Mouse (Mus musculus) heart, embryonic 12.5 days (tissue): ENCODE data around the gene Tcp11. TPM values are rescaled to one million over a fixed set of nuclear protein-coding genes. Genes with fewer than 3 reads are reported as not detected.

ENCODE experiments used
- ATAC-seq: fragments of 200-750 bp; cut with Nextera tagmentation; 2 replicates; pipeline ENCODE4 v1.8.0; 2017; ENCODE audit warnings: moderate TSS enrichment, moderate library complexity; ENCODE audit not compliant: insufficient number of reproducible peaks, low FRiP score
- H3K27ac ChIP-seq: fragments of 300-500 bp; sonication (generic); 2 replicates; pipeline ENCODE4 v1.5.1; 2016; ENCODE audit warnings: mild to moderate bottlenecking, moderate library complexity; ENCODE audit not compliant: poor library complexity, severe bottlenecking
- H3K27me3 ChIP-seq: fragments of 300-500 bp; sonication (generic); replicated peaks from 2 replicates; pipeline ENCODE4 v1.6.1; 2016; ENCODE audit warnings: mild to moderate bottlenecking, moderate library complexity
- H3K36me3 ChIP-seq: fragments of 300-500 bp; sonication (generic); 2 replicates; pipeline ENCODE4 v1.6.1; 2016; ENCODE audit warnings: mild to moderate bottlenecking, moderate library complexity
- H3K4me1 ChIP-seq: fragments of 300-500 bp; sonication (generic); replicated peaks from 2 replicates; pipeline ENCODE4 v1.6.1; 2016; ENCODE audit warnings: mild to moderate bottlenecking
- H3K4me2 ChIP-seq: fragments of 300-500 bp; sonication (generic); 2 replicates; pipeline ENCODE4 v1.6.1; 2016; ENCODE audit warnings: mild to moderate bottlenecking, moderate library complexity
- H3K4me3 ChIP-seq: fragments of 300-500 bp; sonication (generic); 2 replicates; pipeline ENCODE4 v1.5.1; 2016; ENCODE audit warnings: mild to moderate bottlenecking
- H3K9ac ChIP-seq: fragments of 300-500 bp; sonication (generic); 2 replicates; pipeline ENCODE4 v1.6.1; 2016; ENCODE audit warnings: mild to moderate bottlenecking, moderate library complexity
- H3K9me3 ChIP-seq: fragments of 300-500 bp; sonication (generic); replicated peaks from 2 replicates; pipeline ENCODE4 v1.6.1; 2016; ENCODE audit warnings: mild to moderate bottlenecking, moderate library complexity
- WGBS: fragments of 180-500 bp; shearing (Covaris S2); methylation state at CpG from one replicate; pipeline ENCODE4 v1.1.7; 2016; 5-methylcytosine and 5-hydroxymethylcytosine counted together
- polyA plus RNA-seq: library from polyadenylated mRNA; unstranded; fragments of >200 nt; fragmentation: Nextera tagmentation; extraction: Ambion mirVana; gene quantifications from 2 replicates; pipeline ENCODE4 v1.2.1, GENCODE M21; 2016

Gene Tcp11
- polyA plus RNA-seq: 0.23 and 1.1 TPM in 2 replicates

GRCm38 (mm10) chr17:28080045-28080816 lies at the start of gene Tcp11:
TSS of gene Tcp11 (minus strand) at chr17:28080639.
- Histone ChIP-seq H3K9me3 (no peaks in the 10 kb centered on the region), H3K27ac (no peak within 1 kb of the TSS), H3K27me3 (peaks cover 16% of the 10 kb centered on the region), H3K4me1 (peaks cover 9% of the 10 kb centered on the region; the same call in 1 of the 2 replicates), H3K9ac (peak within 1 kb of the TSS; percentile 71), H3K4me3 (peak within 1 kb of the TSS; percentile 60), H3K36me3 (no peaks in the 10 kb centered on the region), H3K4me2 (peak within 1 kb of the TSS; percentile 97)
- 2% methylated on average over 57 of the region's 57 CpGs for WGBS
- peak; percentile 81 for ATAC-seq

- H3K4me3 ChIP-seq: no peak overlapping the region
- no peaks in the 10 kb centered on the region for H3K4me1 ChIP-seq
- WGBS: 82% methylated on average over 5 of the region's 5 CpGs
- no peak for ATAC-seq
- no peak overlapping the region for H3K27ac ChIP-seq
- no peaks in the 10 kb centered on the region for H3K36me3 ChIP-seq
- H3K27me3 ChIP-seq: peaks cover 16% of the 10 kb centered on the region
- no peaks in the 10 kb centered on the region for H3K9me3 ChIP-seq
- no peak overlapping the region for H3K4me2 ChIP-seq
- no peak overlapping the region for H3K9ac ChIP-seq
These were observed 49.4 kb upstream of the Tcp11 start for GRCm38 (mm10) chr17:28129796-28130195.

GRCm38 (mm10) chr17:28124368-28124767 lies 43.9 kb upstream of the Tcp11 start:
- H3K27me3 ChIP-seq: peaks cover 8% of the 10 kb centered on the region; the same call in 1 of the 2 replicates
- 59% methylated on average over 8 of the region's 8 CpGs for WGBS
- H3K9me3 ChIP-seq: 0 out of 2 replicates have a peak, but pooled peaks cover 3% of the 10 kb centered on the region
- H3K4me3 ChIP-seq: no peak overlapping the region
- no peak overlapping the region for H3K27ac ChIP-seq
- ATAC-seq: no peak
- no peak overlapping the region for H3K9ac ChIP-seq
- H3K4me1 ChIP-seq: no peaks in the 10 kb centered on the region
- no peak overlapping the region for H3K4me2 ChIP-seq
- H3K36me3 ChIP-seq: no peaks in the 10 kb centered on the region

GRCm38 (mm10) chr17:28123627-28124026 lies 43.2 kb upstream of the Tcp11 start:
- Histone ChIP-seq H3K4me2 (no peak overlapping the region), H3K4me3 (no peak overlapping the region), H3K4me1 (no peaks in the 10 kb centered on the region), H3K9ac (no peak overlapping the region), H3K27me3 (peaks cover 8% of the 10 kb centered on the region; the same call in 1 of the 2 replicates), H3K36me3 (no peaks in the 10 kb centered on the region), H3K9me3 (0 out of 2 replicates have a peak, but pooled peaks cover 3% of the 10 kb centered on the region), H3K27ac (no peak overlapping the region)
- no peak for ATAC-seq
- 72% methylated on average over 7 of the region's 7 CpGs for WGBS

GRCm38 (mm10) chr17:28122949-28123348 lies 42.5 kb upstream of the Tcp11 start:
- no peak for ATAC-seq
- WGBS: 63% methylated on average over 13 of the region's 13 CpGs

GRCm38 (mm10) chr17:28120460-28120859 lies 40.0 kb upstream of the Tcp11 start:
- 77% methylated on average over 5 of the region's 5 CpGs for WGBS
- Histone ChIP-seq H3K4me1 (peaks cover 10% of the 10 kb centered on the region), H3K36me3 (no peaks in the 10 kb centered on the region), H3K27ac (no peak overlapping the region), H3K4me2 (no peak overlapping the region), H3K4me3 (no peak overlapping the region), H3K9me3 (0 out of 2 replicates have a peak, but pooled peaks cover 3% of the 10 kb centered on the region), H3K9ac (no peak overlapping the region), H3K27me3 (peaks cover 8% of the 10 kb centered on the region; the same call in 1 of the 2 replicates)
- no peak for ATAC-seq

More at GRCm38 (mm10) chr17:28122949-28123348, 42.5 kb upstream of the Tcp11 start:
- no peaks in the 10 kb centered on the region for H3K36me3 ChIP-seq
- H3K9ac ChIP-seq: no peak overlapping the region
- peaks cover 8% of the 10 kb centered on the region; the same call in 1 of the 2 replicates for H3K27me3 ChIP-seq
- H3K27ac ChIP-seq: no peak overlapping the region
- 0 out of 2 replicates have a peak, but pooled peaks cover 3% of the 10 kb centered on the region for H3K9me3 ChIP-seq
- no peak overlapping the region for H3K4me2 ChIP-seq
- H3K4me3 ChIP-seq: no peak overlapping the region
- peaks cover 4% of the 10 kb centered on the region for H3K4me1 ChIP-seq

- WGBS: 31% methylated on average over 19 of the region's 19 CpGs
- no peak for ATAC-seq
- peak overlapping the region; percentile 42; the same call in 1 of the 2 replicates for H3K9ac ChIP-seq
- H3K4me2 ChIP-seq: peak overlapping the region; percentile 22
- H3K4me3 ChIP-seq: no peak overlapping the region
- peaks cover 14% of the 10 kb centered on the region for H3K4me1 ChIP-seq
- H3K9me3 ChIP-seq: 0 out of 2 replicates have a peak, but pooled peaks cover 3% of the 10 kb centered on the region
- peak overlapping the region; percentile 53 for H3K27ac ChIP-seq
- H3K36me3 ChIP-seq: no peaks in the 10 kb centered on the region
- 0 out of 2 replicates have a peak, but pooled peaks cover 2% of the 10 kb centered on the region for H3K27me3 ChIP-seq
These were observed 37.2 kb upstream of the Tcp11 start for GRCm38 (mm10) chr17:28117451-28118209.

GRCm38 (mm10) chr17:28116335-28116734 lies 35.9 kb upstream of the Tcp11 start:
- peaks cover 14% of the 10 kb centered on the region for H3K4me1 ChIP-seq
- 0 out of 2 replicates have a peak, but pooled peaks cover 3% of the 10 kb centered on the region for H3K9me3 ChIP-seq
- H3K9ac ChIP-seq: no peak overlapping the region
- ATAC-seq: no peak
- no peaks in the 10 kb centered on the region for H3K36me3 ChIP-seq
- WGBS: 83% methylated on average over 9 of the region's 9 CpGs
- no peak overlapping the region for H3K4me3 ChIP-seq
- no peak overlapping the region for H3K27ac ChIP-seq
- H3K27me3 ChIP-seq: no peaks in the 10 kb centered on the region
- H3K4me2 ChIP-seq: no peak overlapping the region

GRCm38 (mm10) chr17:28112266-28112665 lies 31.8 kb upstream of the Tcp11 start:
- no peaks in the 10 kb centered on the region for H3K27me3 ChIP-seq
- H3K4me2 ChIP-seq: no peak overlapping the region
- H3K4me3 ChIP-seq: no peak overlapping the region
- 81% methylated on average over 8 of the region's 8 CpGs for WGBS
- H3K4me1 ChIP-seq: peaks cover 5% of the 10 kb centered on the region; the same call in 1 of the 2 replicates
- no peaks in the 10 kb centered on the region for H3K36me3 ChIP-seq
- ATAC-seq: no peak
- H3K9me3 ChIP-seq: no peaks in the 10 kb centered on the region
- H3K27ac ChIP-seq: no peak overlapping the region
- H3K9ac ChIP-seq: no peak overlapping the region

- Histone ChIP-seq H3K36me3 (no peaks in the 10 kb centered on the region), H3K9me3 (no peaks in the 10 kb centered on the region), H3K4me1 (peaks cover 4% of the 10 kb centered on the region; the same call in 1 of the 2 replicates), H3K9ac (no peak overlapping the region), H3K4me2 (no peak overlapping the region), H3K4me3 (no peak overlapping the region), H3K27me3 (no peaks in the 10 kb centered on the region), H3K27ac (no peak overlapping the region)
- no peak for ATAC-seq
- 17% methylated on average over 14 of the region's 14 CpGs for WGBS
These were observed 26.8 kb upstream of the Tcp11 start for GRCm38 (mm10) chr17:28107275-28107674.

GRCm38 (mm10) chr17:28106352-28106751 lies 25.9 kb upstream of the Tcp11 start:
- Histone ChIP-seq H3K27ac (no peak overlapping the region), H3K9ac (no peak overlapping the region), H3K4me1 (peaks cover 4% of the 10 kb centered on the region; the same call in 1 of the 2 replicates), H3K27me3 (no peaks in the 10 kb centered on the region), H3K4me2 (no peak overlapping the region), H3K4me3 (no peak overlapping the region), H3K36me3 (no peaks in the 10 kb centered on the region), H3K9me3 (no peaks in the 10 kb centered on the region)
- no peak for ATAC-seq
- WGBS: 73% methylated on average over 6 of the region's 6 CpGs
